Mouse (Mus musculus) spleen, postnatal 10 days (tissue): ENCODE measurements around the gene Fam78b.

Experiments
- DNase-seq, 2 experiments: peaks; one replicate each; pipeline ENCODE4 v3.0.0; 2021 to 2022; ENCODE audit warnings: low spot score in 2 of 2

Fam78b gene

DNA sequence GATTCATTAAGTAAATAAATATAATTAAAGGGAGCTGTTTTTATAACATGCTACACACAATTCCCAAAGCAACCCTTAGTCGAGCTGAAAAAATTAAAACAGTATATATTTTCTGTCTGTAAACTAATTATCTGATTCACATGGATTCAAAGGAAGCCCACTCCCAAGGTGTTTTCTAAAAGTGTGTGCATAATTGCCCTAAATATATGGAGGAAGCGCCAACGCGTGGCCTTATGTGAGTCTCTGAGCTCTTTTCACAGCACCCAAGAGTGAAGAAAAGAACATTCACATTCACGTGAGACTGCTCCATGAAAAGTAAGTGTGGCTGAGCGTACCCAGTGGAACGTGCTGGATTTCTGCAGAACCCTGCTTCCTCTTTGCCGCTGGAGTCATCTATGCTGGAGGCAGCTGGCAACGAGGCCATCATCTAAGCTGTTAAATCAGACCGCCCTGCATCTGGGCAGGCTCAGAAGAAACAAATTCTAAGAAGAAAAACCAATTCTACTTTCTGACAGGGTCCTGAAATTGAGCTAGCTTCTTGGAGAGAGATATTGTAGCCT lies 93.5 kb downstream of the Fam78b start:
- no peak for DNase-seq

DNA sequence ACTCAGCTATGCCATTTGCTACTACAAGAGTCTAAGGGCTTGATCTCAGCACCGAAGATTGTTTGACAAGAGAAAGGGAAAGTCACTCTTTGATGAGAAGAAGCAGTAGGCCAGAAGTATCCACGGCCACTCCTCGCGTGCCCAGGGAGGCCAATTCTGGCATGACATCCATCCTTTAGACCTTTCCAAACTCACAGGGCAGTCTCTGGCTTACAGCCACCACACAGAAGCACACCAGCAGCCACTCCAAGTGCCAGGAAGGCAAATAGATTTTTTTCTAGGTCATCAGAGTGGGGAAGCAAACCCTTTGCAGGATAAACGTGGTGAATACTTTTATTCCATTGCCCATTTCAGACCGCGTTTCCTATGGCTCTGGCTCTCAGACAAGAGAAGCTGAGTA lies 97.5 kb downstream of the Fam78b start:
- no peak for DNase-seq

- DNase-seq, result no peak
Measured at GRCm38 (mm10) chr1:167102046-167102445, 100.8 kb downstream of the Fam78b start.

DNA sequence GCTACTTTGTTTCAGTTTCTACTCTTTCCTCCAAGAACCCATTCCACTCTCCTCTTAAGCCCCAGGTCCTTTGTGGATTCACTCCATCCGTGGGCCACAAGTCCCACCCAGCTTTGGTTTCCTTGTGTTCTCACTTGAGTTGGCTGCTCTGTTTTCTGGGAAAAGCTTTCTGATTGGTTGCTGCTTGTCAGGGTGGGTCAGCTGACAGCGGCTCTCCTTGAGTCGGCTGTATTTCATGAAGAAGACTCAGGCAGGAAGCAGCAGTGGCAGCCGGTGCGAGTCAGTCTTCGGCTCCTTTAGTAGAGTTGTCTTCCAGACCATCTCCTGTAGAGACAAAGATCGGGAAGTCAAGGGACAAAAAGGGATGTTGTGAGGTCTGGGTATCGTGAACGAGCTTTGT lies 101.3 kb downstream of the Fam78b start:
- no peak for DNase-seq

GRCm38 (mm10) chr1:167104956-167105626 lies 103.9 kb downstream of the Fam78b start:
- DNase-seq, result no peak

DNA sequence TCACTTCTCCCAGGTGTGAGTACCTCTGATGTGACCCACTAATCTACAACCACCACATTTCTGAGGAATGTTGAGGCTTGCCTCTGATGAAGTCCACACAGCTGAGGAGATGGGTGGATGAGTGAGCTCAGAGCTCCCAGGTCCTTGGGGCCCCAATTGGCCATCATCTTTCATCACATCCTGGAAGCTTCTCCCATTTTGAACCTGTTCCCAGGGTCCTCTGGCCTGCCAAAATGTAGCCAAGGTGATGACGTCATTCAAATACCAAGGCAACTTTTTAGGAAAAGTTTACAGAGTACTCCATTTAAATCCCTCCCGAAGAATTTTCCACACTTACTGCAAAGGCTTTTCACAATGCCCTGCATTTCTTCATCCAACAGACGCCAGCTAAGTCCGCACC lies 104.7 kb downstream of the Fam78b start:
- no peak for DNase-seq

GRCm38 (mm10) chr1:167108973-167109509 lies 107.8 kb downstream of the Fam78b start:
- no peak for DNase-seq

DNA sequence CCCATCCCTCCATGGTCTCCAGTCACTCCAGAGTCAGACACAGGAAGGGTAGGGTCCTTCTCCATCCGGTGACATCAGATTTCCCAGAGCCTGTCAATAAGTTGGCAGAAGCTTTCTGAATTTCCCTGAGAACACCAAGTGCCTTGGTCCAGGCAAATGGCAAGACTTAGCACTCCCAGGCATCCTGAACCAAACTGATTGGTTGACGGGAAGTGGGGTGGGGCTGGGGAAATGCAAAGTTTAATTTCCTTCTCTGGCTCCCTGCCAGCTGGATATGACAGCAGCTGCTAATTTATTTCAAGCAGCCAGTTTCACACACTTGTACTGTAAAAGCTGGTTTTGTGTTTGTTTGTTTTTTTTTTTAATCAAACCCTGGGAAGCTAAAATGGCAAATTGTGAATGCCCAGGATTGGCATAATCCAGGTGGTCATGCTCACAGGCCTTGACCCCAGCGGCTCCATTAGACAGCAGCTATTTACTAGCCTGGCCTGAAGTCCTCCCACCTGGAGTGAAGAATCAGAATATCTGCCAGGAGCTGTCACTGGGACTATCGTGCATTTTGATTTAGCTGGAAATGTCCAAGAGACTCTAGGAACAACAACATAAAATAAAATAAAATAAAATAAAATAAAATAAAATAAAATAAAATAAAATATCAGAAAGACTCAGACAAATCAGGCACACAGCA lies 113.3 kb downstream of the Fam78b start:
- DNase-seq, result no peak

DNA sequence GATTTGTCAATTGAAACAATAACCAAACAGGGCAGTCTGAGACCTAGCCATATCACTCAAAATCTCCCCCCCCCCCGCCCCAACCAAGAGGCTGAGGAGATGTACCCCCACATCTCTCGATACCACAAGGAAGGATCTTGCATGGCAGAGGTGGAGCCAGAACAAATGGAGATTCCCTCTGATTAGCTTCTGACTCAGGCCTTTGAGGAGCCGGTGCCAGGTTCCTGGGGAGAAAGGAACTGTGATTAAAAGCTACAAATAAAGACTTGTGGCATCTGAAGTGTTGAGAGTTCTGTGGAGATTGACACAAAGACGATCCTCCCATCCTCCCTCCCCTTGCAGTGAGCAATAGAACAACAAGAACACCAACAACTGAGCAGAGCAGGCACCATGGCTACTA lies 113.9 kb downstream of the Fam78b start:
- no peak for DNase-seq

GRCm38 (mm10) chr1:167116733-167117132 lies 115.5 kb downstream of the Fam78b start:
- DNase-seq, result no peak

DNA sequence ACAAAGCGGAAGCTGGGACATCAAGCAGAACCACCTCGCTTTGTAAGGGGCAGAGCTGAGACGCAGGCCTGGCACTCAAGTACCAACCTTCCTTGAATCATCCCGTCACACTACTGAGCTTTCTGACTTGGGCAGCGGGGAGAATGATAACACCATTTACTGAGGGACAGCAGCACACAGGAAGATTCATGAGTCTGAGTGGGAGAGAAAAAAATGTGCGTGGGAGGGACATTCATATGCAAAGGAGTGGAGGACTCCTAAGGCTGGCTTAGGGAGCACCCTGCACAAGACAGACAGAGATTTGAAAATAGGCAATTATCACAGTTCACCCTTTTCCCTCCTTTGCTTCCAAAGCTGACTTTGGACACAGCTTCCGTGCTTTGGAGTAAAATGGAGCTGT lies 117.8 kb downstream of the Fam78b start:
- DNase-seq, result no peak

DNA sequence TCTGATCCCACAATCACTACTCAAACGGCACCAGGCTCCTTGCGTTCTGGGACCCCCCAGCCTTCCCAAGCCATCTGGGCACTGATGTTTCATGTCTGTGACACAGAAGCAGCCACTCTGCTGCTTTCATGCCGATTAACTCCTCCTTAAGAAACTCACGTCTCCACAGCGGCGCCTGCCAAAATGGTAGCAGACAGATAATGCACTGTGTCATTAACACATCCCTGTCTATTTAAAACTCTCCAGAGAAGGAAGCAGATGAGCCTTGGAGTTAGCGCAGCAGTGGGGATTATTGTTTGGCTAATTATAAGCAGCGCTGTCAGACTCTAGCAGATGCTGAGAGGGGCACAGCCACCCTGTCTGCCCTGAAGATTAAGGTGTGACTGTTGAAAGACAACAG lies 118.2 kb downstream of the Fam78b start:
- no peak for DNase-seq

DNA sequence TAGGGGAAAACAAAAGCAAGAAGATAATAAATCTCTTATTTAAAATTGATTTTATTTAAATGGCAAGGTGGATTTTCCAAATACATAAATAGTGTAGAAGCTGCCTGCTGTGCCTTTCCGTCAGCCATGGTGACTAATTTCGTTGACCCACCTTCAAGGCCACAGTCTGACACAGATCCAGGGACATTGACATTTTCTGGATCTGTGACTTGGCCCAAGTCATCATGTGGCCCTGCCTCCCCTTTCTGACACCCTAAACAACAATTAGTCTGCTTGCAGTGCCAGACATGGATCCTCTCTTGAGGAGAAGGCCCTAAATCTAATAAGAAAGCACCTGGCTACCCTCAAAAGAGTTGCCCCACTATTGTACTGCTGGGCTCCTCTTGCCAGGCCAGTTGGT lies 121.2 kb downstream of the Fam78b start:
- no peak for DNase-seq

GRCm38 (mm10) chr1:167123551-167123950 lies 122.3 kb downstream of the Fam78b start:
- no peak for DNase-seq

- DNase-seq, result no peak
Measured at GRCm38 (mm10) chr1:167125870-167126269, 124.7 kb downstream of the Fam78b start.

DNA sequence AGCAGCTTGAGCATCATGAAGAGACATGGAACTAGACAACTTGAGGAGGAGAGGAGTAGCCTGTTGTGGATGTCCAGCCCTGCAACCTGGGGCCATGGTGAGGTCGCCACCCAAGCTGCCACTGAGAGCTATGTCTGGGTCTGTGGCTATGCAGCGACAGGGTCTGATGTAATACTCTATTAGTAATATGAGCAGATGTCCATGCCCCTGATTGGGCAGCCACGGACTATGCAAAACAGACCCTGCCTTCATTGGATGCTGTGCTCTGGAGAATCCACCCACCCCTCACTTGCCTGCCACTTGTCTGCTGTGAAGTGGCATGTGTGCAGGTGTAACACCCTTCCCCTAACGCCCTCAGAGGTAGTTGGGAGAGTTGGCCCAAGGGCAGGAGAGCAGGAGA lies 125.1 kb downstream of the Fam78b start:
- no peak for DNase-seq

GRCm38 (mm10) chr1:167135748-167136147 lies 134.5 kb downstream of the Fam78b start:
- no peak for DNase-seq
